Mouse (Mus musculus) intestine, embryonic 15.5 days (tissue): ENCODE measurements around the gene Clybl. TPM values are rescaled to one million over a fixed set of nuclear protein-coding genes. Genes with fewer than 3 reads are reported as not detected.

ENCODE experiments used
- ATAC-seq: fragments of 200-750 bp; cut with Nextera tagmentation; 2 replicates; pipeline ENCODE4 v1.8.0; 2017; ENCODE audit warnings: moderate TSS enrichment, moderate library complexity
- H3K27ac ChIP-seq: fragments of 300-500 bp; sonication (generic); 2 replicates; pipeline ENCODE4 v1.5.1; 2015; ENCODE audit warnings: mild to moderate bottlenecking, inconsistent platforms
- H3K27me3 ChIP-seq: fragments of 300-500 bp; sonication (generic); replicated peaks from 2 replicates; pipeline ENCODE4 v1.6.1; 2015; ENCODE audit warnings: inconsistent platforms
- H3K36me3 ChIP-seq: fragments of 300-500 bp; sonication (generic); 2 replicates; pipeline ENCODE4 v1.6.1; 2015; ENCODE audit warnings: inconsistent platforms
- H3K4me1 ChIP-seq: fragments of 300-500 bp; sonication (generic); replicated peaks from 2 replicates; pipeline ENCODE4 v1.6.1; 2015; ENCODE audit warnings: inconsistent platforms
- H3K4me2 ChIP-seq: fragments of 300-500 bp; sonication (generic); replicated peaks from 2 replicates; pipeline ENCODE4 v1.6.1; 2015; ENCODE audit warnings: mild to moderate bottlenecking, inconsistent platforms
- H3K4me3 ChIP-seq: fragments of 300-500 bp; sonication (generic); replicated peaks from 2 replicates; pipeline ENCODE4 v1.5.1; 2015; ENCODE audit warnings: inconsistent platforms
- H3K9ac ChIP-seq: fragments of 300-500 bp; sonication (generic); 2 replicates; pipeline ENCODE4 v1.6.1; 2015; ENCODE audit warnings: inconsistent platforms
- H3K9me3 ChIP-seq: fragments of 300-500 bp; sonication (generic); 2 replicates; pipeline ENCODE4 v1.6.1; 2016; ENCODE audit warnings: inconsistent platforms
- WGBS: fragments of 180-500 bp; shearing (Covaris S2); methylation state at CpG from one replicate; pipeline ENCODE4 v1.1.7; 2015; 5-methylcytosine and 5-hydroxymethylcytosine counted together
- polyA plus RNA-seq: library from polyadenylated mRNA; unstranded; fragments of >200 nt; fragmentation: Nextera tagmentation; extraction: Ambion mirVana; gene quantifications from 2 replicates; pipeline ENCODE4 v1.2.1, GENCODE M21; 2015

Gene Clybl
- polyA plus RNA-seq, 1 experiment from 2014 or later = 33.7 TPM

- H3K9me3 ChIP-seq = no peaks in the 10 kb centered on the region
- no peaks in the 10 kb centered on the region for H3K27me3 ChIP-seq
- no peaks in the 10 kb centered on the region for H3K4me1 ChIP-seq
- no peak overlapping the region for H3K27ac ChIP-seq
- WGBS = 60% methylated on average over 11 of the region's 11 CpGs
- H3K4me2 ChIP-seq = no peak overlapping the region
- no peaks in the 10 kb centered on the region for H3K36me3 ChIP-seq
- H3K9ac ChIP-seq = no peak overlapping the region
- ATAC-seq = no peak
- H3K4me3 ChIP-seq = no peak overlapping the region
These were observed 116.0 kb downstream of the Clybl start for GRCm38 (mm10) chr14:122297386-122298109.

- WGBS = 81% methylated on average over 11 of the region's 11 CpGs
- H3K4me3 ChIP-seq = no peak overlapping the region
- no peak for ATAC-seq
These were observed 118.8 kb downstream of the Clybl start for GRCm38 (mm10) chr14:122300261-122300660.

GRCm38 (mm10) chr14:122303821-122304220 lies 122.3 kb downstream of the Clybl start:
- 33% methylated on average over 1 of the region's 1 CpGs for WGBS
- H3K4me1 ChIP-seq = no peaks in the 10 kb centered on the region
- H3K36me3 ChIP-seq = no peaks in the 10 kb centered on the region
- H3K9ac ChIP-seq = no peak overlapping the region
- H3K4me3 ChIP-seq = no peak overlapping the region
- no peak overlapping the region for H3K4me2 ChIP-seq
- H3K27ac ChIP-seq = no peak overlapping the region
- H3K9me3 ChIP-seq = no peaks in the 10 kb centered on the region
- no peak for ATAC-seq
- no peaks in the 10 kb centered on the region for H3K27me3 ChIP-seq

More at GRCm38 (mm10) chr14:122300261-122300660, 118.8 kb downstream of the Clybl start:
- no peaks in the 10 kb centered on the region for H3K4me1 ChIP-seq
- no peak overlapping the region for H3K4me2 ChIP-seq
- H3K27me3 ChIP-seq = no peaks in the 10 kb centered on the region
- no peaks in the 10 kb centered on the region for H3K9me3 ChIP-seq
- H3K36me3 ChIP-seq = no peaks in the 10 kb centered on the region
- no peak overlapping the region for H3K9ac ChIP-seq
- no peak overlapping the region for H3K27ac ChIP-seq

- WGBS = 68% methylated on average over 8 of the region's 8 CpGs
These were observed 123.6 kb downstream of the Clybl start for GRCm38 (mm10) chr14:122305132-122305531.

GRCm38 (mm10) chr14:122312415-122312814 lies 130.9 kb downstream of the Clybl start:
- no peak for ATAC-seq
- H3K4me1 ChIP-seq = no peaks in the 10 kb centered on the region
- H3K27ac ChIP-seq = no peak overlapping the region
- no peak overlapping the region for H3K9ac ChIP-seq
- no peak overlapping the region for H3K4me3 ChIP-seq
- 94% methylated on average over 6 of the region's 6 CpGs for WGBS
- H3K27me3 ChIP-seq = no peaks in the 10 kb centered on the region
- H3K9me3 ChIP-seq = no peaks in the 10 kb centered on the region
- no peaks in the 10 kb centered on the region for H3K36me3 ChIP-seq
- H3K4me2 ChIP-seq = no peak overlapping the region

More at GRCm38 (mm10) chr14:122305132-122305531, 123.6 kb downstream of the Clybl start:
- no peak for ATAC-seq
- H3K4me3 ChIP-seq = no peak overlapping the region
- H3K9ac ChIP-seq = no peak overlapping the region
- H3K36me3 ChIP-seq = no peaks in the 10 kb centered on the region
- no peak overlapping the region for H3K4me2 ChIP-seq
- H3K4me1 ChIP-seq = no peaks in the 10 kb centered on the region
- H3K27ac ChIP-seq = no peak overlapping the region
- no peaks in the 10 kb centered on the region for H3K27me3 ChIP-seq
- H3K9me3 ChIP-seq = no peaks in the 10 kb centered on the region

- ATAC-seq = no peak
- no peak overlapping the region for H3K9ac ChIP-seq
- H3K27ac ChIP-seq = no peak overlapping the region
- H3K36me3 ChIP-seq = no peaks in the 10 kb centered on the region
- 75% methylated on average over 4 of the region's 4 CpGs for WGBS
- no peak overlapping the region for H3K4me3 ChIP-seq
- no peaks in the 10 kb centered on the region for H3K27me3 ChIP-seq
- H3K4me1 ChIP-seq = no peaks in the 10 kb centered on the region
- no peak overlapping the region for H3K4me2 ChIP-seq
- no peaks in the 10 kb centered on the region for H3K9me3 ChIP-seq
These were observed 131.8 kb downstream of the Clybl start for GRCm38 (mm10) chr14:122313328-122313727.

- H3K27me3 ChIP-seq = no peaks in the 10 kb centered on the region
- ATAC-seq = no peak
- no peaks in the 10 kb centered on the region for H3K36me3 ChIP-seq
- H3K4me1 ChIP-seq = no peaks in the 10 kb centered on the region
- WGBS = 89% methylated on average over 12 of the region's 12 CpGs
- H3K27ac ChIP-seq = no peak overlapping the region
- no peak overlapping the region for H3K9ac ChIP-seq
- no peak overlapping the region for H3K4me3 ChIP-seq
- H3K9me3 ChIP-seq = no peaks in the 10 kb centered on the region
- no peak overlapping the region for H3K4me2 ChIP-seq
These were observed 134.2 kb downstream of the Clybl start for GRCm38 (mm10) chr14:122315743-122316142.

- Histone ChIP-seq H3K9me3 (no peaks in the 10 kb centered on the region), H3K9ac (no peak overlapping the region), H3K4me2 (no peak overlapping the region), H3K27me3 (no peaks in the 10 kb centered on the region), H3K27ac (no peak overlapping the region), H3K4me1 (no peaks in the 10 kb centered on the region), H3K4me3 (no peak overlapping the region), H3K36me3 (no peaks in the 10 kb centered on the region)
- 17% methylated on average over 5 of the region's 5 CpGs for WGBS
- no peak for ATAC-seq
These were observed 140.6 kb downstream of the Clybl start for GRCm38 (mm10) chr14:122322136-122322535.

GRCm38 (mm10) chr14:122323838-122324458 lies 142.4 kb downstream of the Clybl start:
- ATAC-seq = no peak
- Histone ChIP-seq H3K4me2 (no peak overlapping the region), H3K9ac (no peak overlapping the region), H3K27ac (no peak overlapping the region), H3K27me3 (no peaks in the 10 kb centered on the region), H3K4me1 (no peaks in the 10 kb centered on the region), H3K36me3 (no peaks in the 10 kb centered on the region), H3K4me3 (no peak overlapping the region), H3K9me3 (no peaks in the 10 kb centered on the region)
- 76% methylated on average over 9 of the region's 9 CpGs for WGBS

GRCm38 (mm10) chr14:122330136-122330535 lies 148.6 kb downstream of the Clybl start:
- Histone ChIP-seq H3K9me3 (no peaks in the 10 kb centered on the region), H3K9ac (no peak overlapping the region), H3K27me3 (no peaks in the 10 kb centered on the region), H3K4me1 (no peaks in the 10 kb centered on the region), H3K27ac (no peak overlapping the region), H3K4me3 (no peak overlapping the region), H3K4me2 (no peak overlapping the region), H3K36me3 (no peaks in the 10 kb centered on the region)
- no peak for ATAC-seq
- 74% methylated on average over 9 of the region's 9 CpGs for WGBS

GRCm38 (mm10) chr14:122330716-122331115 lies 149.2 kb downstream of the Clybl start:
- no peaks in the 10 kb centered on the region for H3K9me3 ChIP-seq
- no peak overlapping the region for H3K4me3 ChIP-seq
- no peaks in the 10 kb centered on the region for H3K4me1 ChIP-seq
- no peak overlapping the region for H3K27ac ChIP-seq
- H3K36me3 ChIP-seq = no peaks in the 10 kb centered on the region
- no peak overlapping the region for H3K4me2 ChIP-seq
- H3K27me3 ChIP-seq = no peaks in the 10 kb centered on the region
- WGBS = 83% methylated on average over 2 of the region's 2 CpGs
- H3K9ac ChIP-seq = no peak overlapping the region
- ATAC-seq = no peak

GRCm38 (mm10) chr14:122331635-122332460 lies 150.3 kb downstream of the Clybl start:
- H3K4me2 ChIP-seq = no peak overlapping the region
- H3K27me3 ChIP-seq = no peaks in the 10 kb centered on the region
- no peak overlapping the region for H3K27ac ChIP-seq
- WGBS = 22% methylated on average over 14 of the region's 14 CpGs
- no peak for ATAC-seq
- H3K4me3 ChIP-seq = no peak overlapping the region
- no peaks in the 10 kb centered on the region for H3K36me3 ChIP-seq
- no peaks in the 10 kb centered on the region for H3K9me3 ChIP-seq
- no peak overlapping the region for H3K9ac ChIP-seq
- no peaks in the 10 kb centered on the region for H3K4me1 ChIP-seq
